Mouse (Mus musculus): ENCODE results near the gene Mbnl1.

DNA sequence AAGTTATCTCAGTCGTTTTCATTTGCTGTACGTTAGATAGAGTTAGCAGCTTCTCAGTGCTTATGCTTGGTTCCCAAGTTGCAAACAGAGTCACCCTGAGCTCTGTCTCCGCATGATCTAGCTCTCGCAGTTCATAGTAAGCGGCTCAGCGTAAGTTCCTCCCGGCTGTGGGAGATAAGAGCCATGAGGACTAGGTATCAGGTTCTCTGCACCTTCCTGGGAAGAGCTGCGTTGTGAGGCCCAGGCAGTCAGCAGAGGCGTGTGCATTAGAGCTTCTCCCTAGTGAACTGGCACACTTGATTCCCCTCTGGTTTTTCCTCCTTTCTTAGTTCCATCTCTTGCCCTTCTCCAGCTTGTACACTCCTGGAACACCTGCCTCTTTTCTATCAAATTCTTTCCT is 73.6 kb downstream of the Mbnl1 start:
- no peak for TF ChIP-seq POLR2A (IDR thresholded peaks at IDR 0.05; ENCODE audit: low read depth, low read length)
- no peak for TF ChIP-seq CTCF (IDR thresholded peaks at IDR 0.05; ENCODE audit: borderline replicate concordance, insufficient read depth, low read length)

Data from embryonic fibroblast, embryonic 13.5 days (primary cell).